Mouse (Mus musculus): ENCODE results near the gene Cacng2. TPM values are rescaled to one million over a fixed set of nuclear protein-coding genes. Genes with fewer than 3 reads are reported as not detected.

Cacng2 gene
- polyA plus RNA-seq, 1 experiment from 2014 or later: not detected

GRCm38 (mm10) chr15:78003929-78004328 lies 115.9 kb downstream of the Cacng2 start:
- in situ Hi-C loops (cut with MboI; ENCODE audit: low pct_unique_long_range_greater_than_20kb): loop anchor here (25.0 kb wide), 1 partner anchor 417 kb away; the partner anchor contains the start of genes Apol10b and Gm36245
- no peak for TF ChIP-seq CTCF (IDR thresholded peaks at IDR 0.05)
- DNase-seq (ENCODE audit: low read depth, low spot score) (no peak), ATAC-seq (no peak)
- H3K27me3 ChIP-seq: peaks cover 54% of the 10 kb centered on the region
- POLR2A ChIA-PET: no interaction called here
- CTCF ChIA-PET: no interaction called here

- CTCF ChIA-PET: no interaction called here
- DNase-seq (ENCODE audit: low read depth, low spot score) (no peak), ATAC-seq (no peak)
- POLR2A ChIA-PET: no interaction called here
- no peak for TF ChIP-seq CTCF (IDR thresholded peaks at IDR 0.05)
- H3K27me3 ChIP-seq: peaks cover 61% of the 10 kb centered on the region
- in situ Hi-C loops (cut with MboI; ENCODE audit: low pct_unique_long_range_greater_than_20kb): loop anchor here (25.0 kb wide), 1 partner anchor 414 kb away; the partner anchor contains the start of genes Apol10b and Gm36245
Measured at GRCm38 (mm10) chr15:78001400-78001799, 118.4 kb downstream of the Cacng2 start.

GRCm38 (mm10) chr15:77988541-77988940 lies 131.3 kb downstream of the Cacng2 start:
- TF ChIP-seq CTCF (IDR thresholded peaks at IDR 0.05): no peak
- ChIA-PET CTCF (no interaction called here), POLR2A (interaction anchor here (0.6 kb wide), 1 partner anchor 802 kb away, joined by 3 read pairs; no protein-coding TSS in a partner anchor)
- ATAC-seq (no peak), DNase-seq (ENCODE audit: low read depth, low spot score) (no peak)
- peaks cover 51% of the 10 kb centered on the region for H3K27me3 ChIP-seq
- in situ Hi-C loops (cut with MboI; ENCODE audit: low pct_unique_long_range_greater_than_20kb): loop anchor here (25.0 kb wide), 2 partner anchors 374 to 576 kb away; partner anchors contain the start of gene Apol9a

- peaks cover 55% of the 10 kb centered on the region for H3K27me3 ChIP-seq
- POLR2A ChIA-PET: no interaction called here
- CTCF ChIA-PET: interaction anchor here (2.3 kb wide), 1 partner anchor 12 kb away, joined by 10 read pairs; no protein-coding TSS in a partner anchor
- ATAC-seq: no peak
- in situ Hi-C loops (cut with MboI; ENCODE audit: low pct_unique_long_range_greater_than_20kb): loop anchor here (25.0 kb wide), 2 partner anchors 379 to 571 kb away; partner anchors contain the start of gene Apol9a
- TF ChIP-seq CTCF (IDR thresholded peaks at IDR 0.05): no peak
- DNase-seq (ENCODE audit: low read depth, low spot score): no peak
Measured at GRCm38 (mm10) chr15:77983391-77983790, 136.4 kb downstream of the Cacng2 start.

- TF ChIP-seq CTCF (IDR thresholded peaks at IDR 0.05): peak; percentile 90
- CTCF ChIA-PET: interaction anchor here (1.3 to 2.3 kb wide), 3 partner anchors 11 to 257 kb away, joined by 3 to 10 read pairs (median 5); no protein-coding TSS in a partner anchor
- DNase-seq (ENCODE audit: low read depth, low spot score) (no peak), ATAC-seq (no peak)
- H3K27me3 ChIP-seq: peaks cover 53% of the 10 kb centered on the region
- POLR2A ChIA-PET: interaction anchor here (1.1 to 1.5 kb wide), 2 partner anchors 12 to 15 kb away, joined by 3 to 8 read pairs; partner anchors contain the start of gene Eif3d
- in situ Hi-C loops (cut with MboI; ENCODE audit: low pct_unique_long_range_greater_than_20kb): loop anchor here (25.0 kb wide), 2 partner anchors 380 to 570 kb away; partner anchors contain the start of gene Apol9a
Measured at GRCm38 (mm10) chr15:77982195-77982939, 137.5 kb downstream of the Cacng2 start.

GRCm38 (mm10) chr15:77981181-77981680 lies 138.6 kb downstream of the Cacng2 start:
- in situ Hi-C loops (cut with MboI; ENCODE audit: low pct_unique_long_range_greater_than_20kb): loop anchor here (25.0 kb wide), 2 partner anchors 381 to 569 kb away; partner anchors contain the start of gene Apol9a
- ATAC-seq (no peak), DNase-seq (ENCODE audit: low read depth, low spot score) (no peak)
- H3K27me3 ChIP-seq: peaks cover 50% of the 10 kb centered on the region
- TF ChIP-seq CTCF (IDR thresholded peaks at IDR 0.05): no peak
- POLR2A ChIA-PET: interaction anchor here (1.1 to 1.5 kb wide), 2 partner anchors 11 to 16 kb away, joined by 3 to 8 read pairs; partner anchors contain the start of gene Eif3d
- CTCF ChIA-PET: interaction anchor here (1.3 to 2.3 kb wide), 3 partner anchors 10 to 258 kb away, joined by 3 to 10 read pairs (median 5); no protein-coding TSS in a partner anchor

- no peak for ATAC-seq
- in situ Hi-C loops (cut with MboI; ENCODE audit: low pct_unique_long_range_greater_than_20kb): loop anchor here (25.0 kb wide), 2 partner anchors 383 to 567 kb away; partner anchors contain the start of gene Apol9a
- CTCF ChIA-PET: no interaction called here
Measured at GRCm38 (mm10) chr15:77979427-77979865, 140.4 kb downstream of the Cacng2 start.

GRCm38 (mm10) chr15:77977663-77978062 lies 142.2 kb downstream of the Cacng2 start:
- peaks cover 39% of the 10 kb centered on the region for H3K27me3 ChIP-seq
- in situ Hi-C loops (cut with MboI; ENCODE audit: low pct_unique_long_range_greater_than_20kb): loop anchor here (25.0 kb wide), 2 partner anchors 385 to 565 kb away; partner anchors contain the start of gene Apol9a
- POLR2A ChIA-PET: interaction anchor here (0.6 kb wide), 1 partner anchor 362 kb away, joined by 5 read pairs; no protein-coding TSS in a partner anchor
- TF ChIP-seq CTCF (IDR thresholded peaks at IDR 0.05): no peak
- no peak for ATAC-seq
- CTCF ChIA-PET: interaction anchor here (1.1 kb wide), 1 partner anchor 44 kb away, joined by 3 read pairs; no protein-coding TSS in a partner anchor
- DNase-seq (ENCODE audit: low read depth, low spot score): no peak

More at GRCm38 (mm10) chr15:77979427-77979865, 140.4 kb downstream of the Cacng2 start:
- POLR2A ChIA-PET: no interaction called here
- DNase-seq (ENCODE audit: low read depth, low spot score): no peak
- no peak for TF ChIP-seq CTCF (IDR thresholded peaks at IDR 0.05)
- peaks cover 44% of the 10 kb centered on the region for H3K27me3 ChIP-seq

- DNase-seq (ENCODE audit: low read depth, low spot score) (no peak), ATAC-seq (no peak)
- POLR2A ChIA-PET: no interaction called here
- CTCF ChIA-PET: no interaction called here
- H3K27me3 ChIP-seq: peaks cover 14% of the 10 kb centered on the region
- no peak for TF ChIP-seq CTCF (IDR thresholded peaks at IDR 0.05)
- in situ Hi-C loops (cut with MboI; ENCODE audit: low pct_unique_long_range_greater_than_20kb): no loop called here
Measured at GRCm38 (mm10) chr15:77974165-77974841, 145.5 kb downstream of the Cacng2 start.
